Mouse (Mus musculus) megakaryocyte, embryonic 14.5 days (primary cell): ENCODE measurements around the gene Adamtsl3. TPM values are rescaled to one million over a fixed set of nuclear protein-coding genes. Genes with fewer than 3 reads are reported as not detected.
"Not testable (repeated sequence)": the region's sequence is repeated elsewhere in the genome, so short reads cannot be mapped to it uniquely, and the experiment has no call there.

Experiments used
- H3K27me3 ChIP-seq: replicated peaks from 2 replicates; pipeline ENCODE3; 2012; ENCODE audit warnings: inconsistent platforms
- H3K36me3 ChIP-seq: replicated peaks from 2 replicates; pipeline ENCODE3; 2012; ENCODE audit warnings: low read length, inconsistent platforms, mixed read lengths
- H3K4me1 ChIP-seq: 2 replicates; pipeline ENCODE4 v1.6.1; 2012; ENCODE audit warnings: inconsistent platforms
- H3K4me3 ChIP-seq: replicated peaks from 2 replicates; pipeline ENCODE3; 2012; ENCODE audit warnings: moderate library complexity, mild to moderate bottlenecking, inconsistent platforms
- H3K9me3 ChIP-seq: 2 replicates; pipeline ENCODE4 v1.6.1; 2012; ENCODE audit warnings: inconsistent platforms
- FLI1 ChIP-seq: IDR thresholded peaks from 2 replicates; pipeline ENCODE4 v1.6.1; 2012; ENCODE audit warnings: low read length, inconsistent platforms, mixed read lengths
- GATA1 ChIP-seq: IDR thresholded peaks from 3 replicates; pipeline ENCODE4 v1.6.1; 2012; ENCODE audit warnings: mixed read lengths, low read length, inconsistent platforms, borderline replicate concordance
- polyA plus RNA-seq: library from polyadenylated mRNA; stranded (reverse); fragments of >175 nt; gene quantifications from 2 replicates; pipeline ENCODE4 v1.2.3, GENCODE M21; 2012; ENCODE audit warnings: low replicate concordance; ENCODE audit not compliant: insufficient read depth

Gene Adamtsl3
- polyA plus RNA-seq, 1 experiment: 0.01 TPM

GRCm38 (mm10) chr7:82405466-82406045 lies 70.1 kb downstream of the Adamtsl3 start:
- TF ChIP-seq GATA1 (no peak), FLI1 (no peak)
- Histone ChIP-seq H3K36me3 (no peaks in the 10 kb centered on the region), H3K9me3 (peaks cover 25% of the 10 kb centered on the region), H3K4me3 (no peak overlapping the region), H3K4me1 (no peaks in the 10 kb centered on the region), H3K27me3 (no peaks in the 10 kb centered on the region)

- Histone ChIP-seq H3K4me3 (no peak overlapping the region), H3K4me1 (no peaks in the 10 kb centered on the region), H3K9me3 (peaks cover 9% of the 10 kb centered on the region), H3K27me3 (no peaks in the 10 kb centered on the region), H3K36me3 (no peaks in the 10 kb centered on the region)
- no peak for TF ChIP-seq GATA1
- TF ChIP-seq FLI1: no peak
These were observed 75.5 kb downstream of the Adamtsl3 start for GRCm38 (mm10) chr7:82410966-82411365.

GRCm38 (mm10) chr7:82416653-82417052 lies 81.2 kb downstream of the Adamtsl3 start:
- H3K27me3 ChIP-seq: no peaks in the 10 kb centered on the region
- no peak overlapping the region for H3K4me3 ChIP-seq
- H3K4me1 ChIP-seq: no peaks in the 10 kb centered on the region
- no peaks in the 10 kb centered on the region for H3K36me3 ChIP-seq
- no peak for TF ChIP-seq FLI1
- no peak for TF ChIP-seq GATA1
- H3K9me3 ChIP-seq: no peaks in the 10 kb centered on the region

GRCm38 (mm10) chr7:82417053-82417452 lies 81.6 kb downstream of the Adamtsl3 start:
- Histone ChIP-seq H3K27me3 (no peaks in the 10 kb centered on the region), H3K4me3 (no peak overlapping the region), H3K4me1 (no peaks in the 10 kb centered on the region), H3K36me3 (no peaks in the 10 kb centered on the region), H3K9me3 (no peaks in the 10 kb centered on the region)
- no peak for TF ChIP-seq GATA1
- TF ChIP-seq FLI1: no peak

DNA sequence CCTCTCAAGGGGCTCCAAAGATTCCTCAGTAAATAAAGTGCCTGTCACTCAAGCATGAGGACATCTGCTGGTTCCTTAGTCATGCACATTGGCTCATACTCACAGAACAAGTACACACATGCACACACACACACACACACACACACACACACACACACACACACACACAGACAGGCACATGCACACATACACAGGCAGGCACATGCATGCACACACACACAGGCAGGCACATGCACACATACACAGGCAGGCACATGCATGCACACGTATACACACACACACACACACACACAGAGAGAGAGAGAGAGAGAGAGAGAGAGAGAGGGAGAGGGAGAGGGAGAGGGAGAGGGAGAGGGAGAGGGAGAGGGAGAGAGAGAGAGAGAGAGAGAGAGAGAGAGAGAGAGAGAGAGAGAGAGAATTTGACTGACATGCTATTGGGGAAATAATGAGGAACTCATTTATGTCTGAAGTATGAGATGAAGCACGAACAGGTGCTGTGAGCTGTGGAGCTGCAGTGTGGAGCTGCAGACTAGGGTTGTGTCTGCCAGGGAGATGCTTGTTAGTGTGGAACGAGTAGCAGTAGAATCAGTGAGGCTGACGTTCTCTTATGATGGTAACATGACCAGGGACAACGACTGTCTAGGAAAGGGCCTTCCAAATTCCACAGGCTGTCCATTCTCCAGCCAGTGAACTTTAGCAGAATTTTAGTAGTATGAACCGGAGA lies 85.0 kb downstream of the Adamtsl3 start:
- H3K27me3 ChIP-seq, H3K36me3 ChIP-seq, H3K4me3 ChIP-seq, H3K4me1 ChIP-seq, H3K9me3 ChIP-seq: not testable (repeated sequence)

GRCm38 (mm10) chr7:82422561-82422960 lies 87.1 kb downstream of the Adamtsl3 start:
- TF ChIP-seq FLI1: no peak
- Histone ChIP-seq H3K36me3 (no peaks in the 10 kb centered on the region), H3K9me3 (no peaks in the 10 kb centered on the region), H3K4me3 (no peak overlapping the region), H3K27me3 (no peaks in the 10 kb centered on the region), H3K4me1 (no peaks in the 10 kb centered on the region)

DNA sequence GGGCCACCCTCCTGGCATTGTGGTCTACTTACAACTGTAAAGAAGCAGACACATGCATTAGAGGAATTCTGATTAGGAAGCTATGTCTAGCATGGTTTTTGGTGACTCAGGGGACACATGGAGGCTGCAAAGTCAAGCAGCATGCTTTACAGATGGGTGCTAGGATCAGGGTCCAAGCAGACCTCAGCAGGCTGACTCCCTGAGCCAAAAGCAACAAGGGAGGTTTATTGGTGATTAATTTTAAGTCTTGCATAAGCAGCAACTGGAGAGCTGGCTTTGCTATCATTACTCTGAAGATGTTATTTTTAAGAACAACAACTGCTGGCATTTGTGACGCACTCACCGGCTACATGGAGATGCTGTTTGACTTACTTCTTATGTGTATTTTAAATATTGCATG lies 88.1 kb downstream of the Adamtsl3 start:
- Histone ChIP-seq H3K4me3 (no peak overlapping the region), H3K9me3 (no peaks in the 10 kb centered on the region), H3K36me3 (no peaks in the 10 kb centered on the region), H3K4me1 (no peaks in the 10 kb centered on the region), H3K27me3 (peaks cover 2% of the 10 kb centered on the region)
- TF ChIP-seq GATA1: no peak
- no peak for TF ChIP-seq FLI1

DNA sequence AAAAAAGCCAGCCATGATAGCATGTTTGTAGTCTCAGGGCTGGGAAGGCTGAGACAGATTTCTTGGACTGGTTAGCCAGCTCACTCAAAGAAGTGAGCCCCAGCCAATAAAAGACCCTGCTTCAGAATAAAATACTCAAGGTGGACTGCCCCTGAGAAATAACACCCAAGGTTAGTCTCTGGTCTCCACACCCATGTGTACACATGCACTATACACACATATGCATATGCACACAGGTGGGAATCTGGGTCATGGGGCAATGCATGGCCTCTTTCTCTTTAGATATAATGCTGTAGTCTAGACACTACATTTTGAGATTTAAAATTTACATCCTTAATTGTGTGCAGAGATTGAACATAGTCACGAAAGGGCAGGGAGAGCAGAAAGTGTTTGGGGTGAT lies 88.8 kb downstream of the Adamtsl3 start:
- no peak overlapping the region for H3K4me3 ChIP-seq
- no peaks in the 10 kb centered on the region; the same call in 1 of the 2 replicates for H3K4me1 ChIP-seq
- no peaks in the 10 kb centered on the region for H3K9me3 ChIP-seq
- TF ChIP-seq FLI1 (no peak), GATA1 (no peak)
- peaks cover 2% of the 10 kb centered on the region for H3K27me3 ChIP-seq
- no peaks in the 10 kb centered on the region for H3K36me3 ChIP-seq

GRCm38 (mm10) chr7:82425374-82425773 lies 89.9 kb downstream of the Adamtsl3 start:
- no peaks in the 10 kb centered on the region for H3K9me3 ChIP-seq
- no peak for TF ChIP-seq GATA1
- peaks cover 6% of the 10 kb centered on the region for H3K4me1 ChIP-seq
- no peaks in the 10 kb centered on the region for H3K36me3 ChIP-seq
- H3K27me3 ChIP-seq: peaks cover 2% of the 10 kb centered on the region
- H3K4me3 ChIP-seq: no peak overlapping the region

DNA sequence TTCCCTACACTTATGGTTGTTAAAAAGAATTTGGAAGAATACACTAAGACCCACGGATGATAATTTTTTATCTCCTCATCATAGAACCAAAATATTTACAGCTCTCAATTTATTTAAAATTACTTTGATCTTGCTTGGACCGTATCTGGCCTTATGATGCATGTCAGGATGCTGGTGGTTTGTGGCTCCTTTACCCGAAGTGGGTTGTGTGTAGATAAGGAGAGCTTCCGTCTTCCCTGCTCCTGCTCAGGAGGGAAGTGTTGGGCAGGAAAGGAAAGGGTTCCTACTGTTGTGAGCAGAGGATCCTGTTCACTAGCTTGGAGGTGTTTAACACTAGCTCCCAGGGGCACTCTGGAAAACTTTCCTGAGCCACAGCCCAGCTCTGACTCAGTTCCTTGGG lies 94.0 kb downstream of the Adamtsl3 start:
- no peaks in the 10 kb centered on the region for H3K9me3 ChIP-seq
- H3K4me1 ChIP-seq: peaks cover 6% of the 10 kb centered on the region
- no peak overlapping the region for H3K4me3 ChIP-seq
- no peaks in the 10 kb centered on the region for H3K36me3 ChIP-seq
- TF ChIP-seq GATA1: no peak
- no peak for TF ChIP-seq FLI1
- peaks cover 2% of the 10 kb centered on the region for H3K27me3 ChIP-seq
